ENCODE assay signal across 7 mouse cellular contexts in the genomic region with DNA sequence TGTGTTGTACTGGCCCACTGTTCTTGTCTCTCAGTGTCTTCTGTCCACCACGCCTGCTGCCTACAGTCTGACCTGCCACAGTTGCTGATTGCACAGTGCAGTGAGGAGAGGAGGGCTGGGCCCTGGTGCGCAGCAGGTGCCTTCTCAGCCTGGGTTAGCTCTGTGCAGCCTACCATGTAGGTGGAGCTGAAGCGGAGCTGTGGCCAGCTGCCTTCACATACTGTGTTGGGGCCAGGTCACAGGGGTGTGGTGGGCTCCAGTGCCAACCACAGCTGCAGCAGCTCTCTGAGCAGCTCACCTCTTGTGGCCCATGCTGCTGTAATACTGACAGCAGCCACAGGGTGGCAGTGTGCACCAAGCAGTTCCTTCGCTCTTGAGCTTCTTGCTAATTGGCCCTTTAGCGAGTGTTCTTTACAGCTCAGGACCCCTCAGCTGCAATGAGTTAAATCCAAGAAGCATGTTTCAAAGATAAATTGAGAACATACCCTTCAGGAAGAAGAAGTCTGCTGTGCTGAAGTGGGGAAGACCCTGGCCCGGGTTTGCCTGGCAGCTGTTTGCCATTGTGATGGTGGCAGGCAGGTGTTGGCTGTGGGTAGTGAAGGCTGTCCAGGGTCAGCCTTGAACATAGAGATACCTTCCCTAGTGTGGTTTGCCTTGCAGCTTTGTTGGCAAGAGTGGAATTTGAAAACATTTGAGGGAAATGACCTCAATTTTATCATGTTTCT. TPM values are rescaled to one million over a fixed set of nuclear protein-coding genes. Genes with fewer than 3 reads are reported as not detected.
DNase-seq lines count a peak whose midpoint lies in the region; ATAC-seq and TF ChIP-seq lines count a peak whose summit lies in the region.

No protein-coding gene starts in this region.

- intact Hi-C loops in gastrocnemius, postnatal 36 days (cut with DNase I) = loop anchor here (5.0 kb wide), 1 partner anchor 45 kb away; no protein-coding TSS in a partner anchor

- DNase-seq in adrenal gland, adult 8-10 months = peak; percentile 69
- DNase-seq in embryo, embryonic 10.5 days (ENCODE audit: low spot score) = peak; percentile 95
- DNase-seq in gastrocnemius, postnatal 36 days = peak; percentile 73 to 87
- DNase-seq in kidney, adult 2 months = peak; percentile 86
- peak; percentile 51 to 77 for DNase-seq in spleen, adult 2 months (ENCODE audit: low read depth in 1 of 2, low spot score in 2 of 2)

- WGBS in kidney, adult 2 months = 44% methylated on average over 6 of the region's 6 CpGs
- WGBS in limb, embryonic 13.5 days = 34% methylated on average over 6 of the region's 6 CpGs
- 44% methylated on average over 6 of the region's 6 CpGs for WGBS in midbrain, embryonic 16.5 days
- 21% methylated on average over 6 of the region's 6 CpGs for WGBS in spleen, adult 2 months

- peak; percentile 98 for TF ChIP-seq CTCF in kidney, adult 2 months (conservative IDR thresholded peaks at IDR 0.05; ENCODE audit: insufficient read depth, insufficient read length, low read depth, low read length)
- TF ChIP-seq CTCF in spleen, adult 2 months (IDR thresholded peaks at IDR 0.05; ENCODE audit: extremely low read depth, insufficient read depth, insufficient read length, insufficient replicate concordance) = peak; percentile 94; the same call in 1 of the 2 replicates

- TF ChIP-seq POLR2A in kidney, adult 2 months (IDR thresholded peaks at IDR 0.05; ENCODE audit: low read depth, low read length) = no peak
- no peak for TF ChIP-seq POLR2A in spleen, adult 2 months (IDR thresholded peaks at IDR 0.05; ENCODE audit: low read depth, low read length)

- ATAC-seq in limb, embryonic 13.5 days (ENCODE audit: low FRiP score, low read depth) = peak; percentile 48
- peak; percentile 70 for ATAC-seq in midbrain, embryonic 16.5 days

- H3K9me3 ChIP-seq in limb, embryonic 13.5 days = no peaks in the 10 kb centered on the region
- no peaks in the 10 kb centered on the region for H3K9me3 ChIP-seq in midbrain, embryonic 16.5 days (replicated peaks; ENCODE audit: control insufficient read depth, low read length, poor library complexity, severe bottlenecking)

- no peak overlapping the region for H3K9ac ChIP-seq in limb, embryonic 13.5 days
- H3K9ac ChIP-seq in midbrain, embryonic 16.5 days (ENCODE audit: low read depth, low read length) = no peak overlapping the region

- no peak overlapping the region for H3K27ac ChIP-seq in kidney, adult 2 months (ENCODE audit: insufficient read depth, low read depth, low read length)
- H3K27ac ChIP-seq in limb, embryonic 13.5 days = no peak overlapping the region
- no peak overlapping the region for H3K27ac ChIP-seq in midbrain, embryonic 16.5 days (ENCODE audit: low read length)
- no peak overlapping the region for H3K27ac ChIP-seq in spleen, adult 2 months (ENCODE audit: insufficient read depth, low read length)

- H3K4me3 ChIP-seq in kidney, adult 2 months (ENCODE audit: insufficient read depth, low read depth, low read length) = no peak overlapping the region
- no peak overlapping the region for H3K4me3 ChIP-seq in limb, embryonic 13.5 days
- no peak overlapping the region for H3K4me3 ChIP-seq in midbrain, embryonic 16.5 days (ENCODE audit: low read depth, low read length)
- H3K4me3 ChIP-seq in spleen, adult 2 months (ENCODE audit: extremely low read depth, insufficient read depth, insufficient read length) = no peak overlapping the region

- no peak overlapping the region for H3K4me2 ChIP-seq in limb, embryonic 13.5 days (replicated peaks)
- H3K4me2 ChIP-seq in midbrain, embryonic 16.5 days (ENCODE audit: low read length) = no peak overlapping the region

- no peaks in the 10 kb centered on the region for H3K36me3 ChIP-seq in kidney, adult 2 months (ENCODE audit: control insufficient read depth, insufficient read depth, low read length)
- peaks cover 62% of the 10 kb centered on the region for H3K36me3 ChIP-seq in limb, embryonic 13.5 days
- H3K36me3 ChIP-seq in midbrain, embryonic 16.5 days (ENCODE audit: control insufficient read depth, insufficient read depth, low read length) = peaks cover 16% of the 10 kb centered on the region
- peaks cover 29% of the 10 kb centered on the region for H3K36me3 ChIP-seq in spleen, adult 2 months (ENCODE audit: control insufficient read depth, insufficient read depth, low read length)

- no peaks in the 10 kb centered on the region for H3K27me3 ChIP-seq in kidney, adult 2 months (replicated peaks; ENCODE audit: control insufficient read depth, insufficient read depth, low read length)
- H3K27me3 ChIP-seq in limb, embryonic 13.5 days = no peaks in the 10 kb centered on the region
- no peaks in the 10 kb centered on the region for H3K27me3 ChIP-seq in midbrain, embryonic 16.5 days (ENCODE audit: control insufficient read depth, insufficient read depth, low read depth, low read length)
- H3K27me3 ChIP-seq in spleen, adult 2 months (ENCODE audit: control insufficient read depth, insufficient read depth, low read length) = no peaks in the 10 kb centered on the region

- H3K4me1 ChIP-seq in kidney, adult 2 months (ENCODE audit: control insufficient read depth, insufficient read depth, low read length) = peaks cover 12% of the 10 kb centered on the region; the same call in 1 of the 2 replicates
- peaks cover 35% of the 10 kb centered on the region for H3K4me1 ChIP-seq in limb, embryonic 13.5 days
- H3K4me1 ChIP-seq in midbrain, embryonic 16.5 days (ENCODE audit: control insufficient read depth, insufficient read depth, low read length) = peaks cover 9% of the 10 kb centered on the region; the same call in 1 of the 2 replicates
- peaks cover 3% of the 10 kb centered on the region; the same call in 1 of the 2 replicates for H3K4me1 ChIP-seq in spleen, adult 2 months (ENCODE audit: control insufficient read depth, insufficient read depth, insufficient read length)

RNA-seq across cellular contexts. Expression of a gene that starts 19.6 kb away (rescaled TPM):
- total RNA-seq in adrenal gland, adult 8-10 months (2022) = 10 to 100 TPM; 16.3 to 21.4 (median 19.9) TPM
- 10 to 100 TPM; 45.8 to 49.5 TPM for total RNA-seq in gastrocnemius, postnatal 36 days (2021)
- 7.1 and 8.5 TPM in 2 replicates for polyA plus RNA-seq in kidney, adult 2 months (2012; rRNA removed)
- polyA plus RNA-seq in limb, embryonic 13.5 days (2015; fragmentation: Nextera tagmentation; extraction: Ambion mirVana) = 3.5 and 3.7 TPM in 2 replicates
- 4.3 and 4.7 TPM in 2 replicates for polyA plus RNA-seq in midbrain, embryonic 16.5 days (2015; fragmentation: Nextera tagmentation; extraction: Ambion mirVana)
- polyA plus RNA-seq in spleen, adult 2 months (2012; rRNA removed) = 38.6 and 39.9 TPM in 2 replicates

RNA-seq across cellular contexts. Expression of a gene that starts 20.2 kb away (rescaled TPM):
- total RNA-seq in adrenal gland, adult 8-10 months (2022) = 100 to 1,000 TPM; 125 to 142 (median 131) TPM
- total RNA-seq in gastrocnemius, postnatal 36 days (2021) = 100 to 1,000 TPM; 169 to 174 TPM
- polyA plus RNA-seq in kidney, adult 2 months (2012; rRNA removed) = 18.6 and 22.9 TPM in 2 replicates
- 101 and 104 TPM in 2 replicates for polyA plus RNA-seq in limb, embryonic 13.5 days (2015; fragmentation: Nextera tagmentation; extraction: Ambion mirVana)
- polyA plus RNA-seq in midbrain, embryonic 16.5 days (2015; fragmentation: Nextera tagmentation; extraction: Ambion mirVana) = 90.6 and 93.8 TPM in 2 replicates
- polyA plus RNA-seq in spleen, adult 2 months (2012; rRNA removed) = 8.5 and 9.0 TPM in 2 replicates

RNA-seq across cellular contexts. Expression of a gene that starts 44.6 kb away (rescaled TPM):
- 100 to 1,000 TPM in 1 of 4 experiments, 10 to 100 TPM in 3; 14.6 to 106 (median 31.8) TPM for total RNA-seq in adrenal gland, adult 8-10 months (2022)
- total RNA-seq in gastrocnemius, postnatal 36 days (2021) = 1 to 10 TPM; 3.8 to 5.9 TPM
- polyA plus RNA-seq in kidney, adult 2 months (2012; rRNA removed) = 28.4 and 40.6 TPM in 2 replicates
- polyA plus RNA-seq in limb, embryonic 13.5 days (2015; fragmentation: Nextera tagmentation; extraction: Ambion mirVana) = 0.59 and 0.94 TPM in 2 replicates
- 7.0 and 7.1 TPM in 2 replicates for polyA plus RNA-seq in midbrain, embryonic 16.5 days (2015; fragmentation: Nextera tagmentation; extraction: Ambion mirVana)
- polyA plus RNA-seq in spleen, adult 2 months (2012; rRNA removed) = 1.8 and 2.1 TPM in 2 replicates
